Mouse (Mus musculus) CD8-positive naive resting alpha-beta T cell, adult 2 months (primary cell): ENCODE data around the gene Tex22.
A peak's percentile ranks its signal among the peaks of the same experiment; 100 is the strongest.

Experiments used
- DNase-seq, 2 experiments: peaks; one replicate each; pipeline ENCODE4 v3.0.0; 2022; ENCODE audit warnings: low read depth in 2 of 2, low spot score in 2 of 2

The Tex22 gene

DNA sequence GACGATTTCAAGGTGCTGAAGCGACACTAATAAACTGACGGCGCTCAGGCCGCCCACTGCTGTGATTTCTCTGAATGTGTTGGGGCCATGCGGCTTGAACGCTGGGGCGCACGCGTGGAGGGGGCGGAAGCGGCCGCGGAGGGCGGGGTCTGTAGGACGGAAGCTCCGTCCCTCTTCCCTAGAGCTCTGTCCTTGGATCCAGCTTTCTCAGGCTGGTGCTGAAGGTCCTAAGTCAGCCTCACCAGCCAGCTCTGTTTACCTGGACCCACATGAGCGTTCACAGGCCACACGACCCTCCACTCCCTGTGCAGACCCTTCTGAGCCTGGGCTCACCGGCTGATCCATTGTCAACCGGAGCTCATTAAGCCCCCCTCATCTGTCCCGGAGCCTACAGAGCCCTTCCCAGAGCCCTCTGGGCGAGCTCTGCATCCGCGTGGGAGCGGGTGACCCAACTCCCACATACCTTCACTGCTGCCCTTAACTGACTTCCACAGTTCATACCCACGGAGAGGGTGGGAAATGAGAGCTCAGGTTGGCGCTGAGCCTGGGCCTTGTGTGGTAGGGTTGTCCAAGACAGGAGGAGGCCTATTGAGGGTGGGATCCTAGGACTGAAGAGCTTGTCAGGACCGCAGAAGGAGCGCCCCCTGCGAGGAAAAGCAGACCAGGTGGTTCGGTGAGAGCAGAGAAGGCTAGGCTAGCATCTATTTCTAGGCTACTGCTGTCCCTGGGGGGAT lies at the start of gene Tex22:
Gene Tex22 (plus strand): TSS at position 174 of the 734 bp plus-strand sequence.
- peak; percentile 49 to 66 for DNase-seq

DNA sequence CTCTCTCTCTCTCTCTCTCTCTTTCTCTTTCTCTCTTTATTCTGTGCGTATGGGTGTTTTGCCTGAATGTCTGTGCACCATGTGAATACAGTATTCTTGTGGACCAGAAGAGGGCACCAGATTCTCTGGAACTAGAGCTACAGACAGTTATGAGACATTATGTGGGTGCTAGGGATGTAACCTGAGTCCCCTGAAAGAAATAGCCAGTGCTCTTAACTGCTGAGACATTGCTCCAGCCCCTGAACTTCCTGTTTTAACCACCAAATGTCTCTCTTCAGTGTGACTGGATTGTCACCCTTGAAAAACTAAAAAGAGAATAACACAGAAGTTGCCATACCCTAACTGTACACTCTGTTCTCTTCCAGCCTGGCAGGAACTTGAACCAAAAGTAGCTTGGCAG lies 47.7 kb upstream of the Tex22 start:
- DNase-seq, result no peak

DNA sequence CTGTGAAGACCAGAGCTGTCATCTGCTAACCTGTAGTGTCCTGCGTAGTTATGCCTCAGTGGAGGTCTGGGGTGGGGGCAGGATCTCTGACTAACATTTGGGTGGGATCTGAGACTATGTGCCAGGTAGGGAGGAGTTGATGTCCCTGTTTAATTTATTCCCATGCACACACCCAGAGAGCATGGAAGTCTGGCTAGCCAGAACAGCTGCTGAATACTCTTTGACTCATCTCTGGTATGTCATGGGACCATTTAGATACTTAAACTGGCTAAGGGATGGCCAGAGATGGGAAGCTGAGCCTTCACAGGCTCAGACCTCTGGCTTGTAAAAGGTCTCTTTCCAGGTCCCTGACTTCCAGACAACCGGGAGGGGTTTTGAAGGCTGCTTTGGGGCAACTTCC lies 46.8 kb upstream of the Tex22 start:
- DNase-seq, result no peak

DNA sequence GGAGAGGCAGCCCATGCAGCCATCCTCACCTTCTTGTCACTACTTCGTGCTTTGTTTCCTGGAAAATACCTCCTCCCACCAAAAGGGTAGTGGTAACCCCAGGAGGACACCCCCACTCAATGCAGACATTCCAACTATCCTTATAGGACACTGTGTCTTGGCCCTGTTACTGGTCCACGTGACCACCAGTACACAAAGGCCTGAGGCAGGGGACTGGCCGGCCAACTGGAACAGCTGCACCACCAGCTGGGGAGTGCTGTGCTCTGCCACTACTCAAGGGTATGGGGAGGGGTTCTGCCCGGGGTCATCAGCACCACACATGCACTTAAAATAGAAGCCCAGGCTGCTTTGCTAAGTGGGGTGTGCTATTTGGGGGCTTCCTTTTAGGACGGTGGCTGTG lies 46.2 kb upstream of the Tex22 start:
- DNase-seq, result no peak

DNA sequence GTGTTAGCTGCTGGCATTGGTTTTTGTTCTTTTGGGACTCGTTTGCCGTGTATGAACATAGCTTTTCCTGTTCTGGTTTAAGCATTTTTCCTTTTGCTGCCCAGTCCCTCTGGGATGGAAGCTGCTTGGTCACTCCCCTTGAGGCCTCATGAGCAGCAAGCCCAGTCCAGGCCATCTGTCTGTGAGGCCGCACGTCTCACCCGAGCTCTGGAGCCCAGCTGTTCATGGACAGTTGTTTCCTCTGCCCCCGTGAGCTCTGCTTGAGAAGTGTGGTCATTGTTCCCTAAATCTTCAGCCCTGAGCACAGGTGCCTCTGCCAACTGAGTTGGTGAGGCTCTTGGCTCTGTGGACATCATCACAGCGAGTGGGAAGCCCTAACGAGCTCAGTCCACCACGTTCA lies 45.4 kb upstream of the Tex22 start:
- DNase-seq, result no peak

DNA sequence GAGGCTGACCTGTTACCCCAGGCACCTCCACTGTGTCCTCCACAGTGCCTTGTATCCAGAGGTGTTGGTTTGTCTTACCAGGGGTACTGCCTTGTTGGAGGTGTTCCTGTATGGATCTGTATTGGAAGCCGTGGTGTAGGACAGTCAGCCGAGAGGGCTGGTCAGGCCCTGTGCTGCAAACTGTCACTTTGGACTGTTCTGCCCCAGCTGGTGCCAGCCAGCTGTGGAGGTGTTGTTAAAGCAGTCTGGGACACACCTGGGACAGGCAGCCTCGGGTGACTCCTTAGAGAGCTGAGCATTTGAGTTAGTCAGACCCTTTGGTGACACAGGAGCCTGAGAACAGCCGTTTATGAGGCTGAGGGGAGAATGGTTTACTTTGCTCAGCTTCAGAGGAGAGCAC lies 44.3 kb upstream of the Tex22 start:
- no peak for DNase-seq

DNA sequence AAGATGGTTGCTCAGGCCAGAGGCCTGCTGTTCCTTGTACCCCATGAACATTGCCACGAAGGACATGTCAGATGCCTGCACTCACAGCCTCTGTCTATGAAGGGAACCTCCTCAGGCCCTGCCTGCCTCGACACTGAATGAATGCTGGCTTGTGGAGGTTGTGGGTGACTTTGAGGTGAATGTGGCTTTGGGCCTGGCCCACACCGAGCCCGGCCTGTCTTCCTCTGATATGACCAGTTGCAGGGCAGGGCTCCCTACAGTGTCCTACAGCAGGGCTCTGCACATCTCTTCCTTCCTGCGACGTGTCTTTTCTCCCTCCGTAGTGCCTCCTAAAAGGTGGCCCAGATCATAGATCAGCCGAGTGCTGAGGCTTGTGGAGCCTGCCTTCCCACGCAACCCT lies 43.3 kb upstream of the Tex22 start:
- DNase-seq, result no peak

DNA sequence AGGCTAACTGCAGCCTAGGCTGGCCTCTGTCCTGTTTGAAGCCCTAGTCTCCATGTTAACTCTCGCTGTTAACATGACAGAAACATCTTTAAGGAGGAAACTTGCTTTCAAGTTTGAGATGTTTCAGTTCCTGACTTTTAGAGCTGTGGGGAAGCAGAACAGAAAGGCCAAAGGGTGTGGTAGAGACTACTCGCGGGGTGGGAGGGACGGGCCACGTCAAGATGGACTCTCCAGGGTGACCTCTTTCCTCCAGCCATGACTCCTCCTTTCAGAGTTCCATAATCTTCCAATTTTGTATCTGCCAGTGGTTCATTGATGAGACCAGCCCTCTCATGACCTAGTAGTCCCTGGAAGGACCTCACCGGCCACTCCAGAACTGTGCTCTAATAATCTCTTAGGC lies 42.9 kb upstream of the Tex22 start:
- no peak for DNase-seq

DNA sequence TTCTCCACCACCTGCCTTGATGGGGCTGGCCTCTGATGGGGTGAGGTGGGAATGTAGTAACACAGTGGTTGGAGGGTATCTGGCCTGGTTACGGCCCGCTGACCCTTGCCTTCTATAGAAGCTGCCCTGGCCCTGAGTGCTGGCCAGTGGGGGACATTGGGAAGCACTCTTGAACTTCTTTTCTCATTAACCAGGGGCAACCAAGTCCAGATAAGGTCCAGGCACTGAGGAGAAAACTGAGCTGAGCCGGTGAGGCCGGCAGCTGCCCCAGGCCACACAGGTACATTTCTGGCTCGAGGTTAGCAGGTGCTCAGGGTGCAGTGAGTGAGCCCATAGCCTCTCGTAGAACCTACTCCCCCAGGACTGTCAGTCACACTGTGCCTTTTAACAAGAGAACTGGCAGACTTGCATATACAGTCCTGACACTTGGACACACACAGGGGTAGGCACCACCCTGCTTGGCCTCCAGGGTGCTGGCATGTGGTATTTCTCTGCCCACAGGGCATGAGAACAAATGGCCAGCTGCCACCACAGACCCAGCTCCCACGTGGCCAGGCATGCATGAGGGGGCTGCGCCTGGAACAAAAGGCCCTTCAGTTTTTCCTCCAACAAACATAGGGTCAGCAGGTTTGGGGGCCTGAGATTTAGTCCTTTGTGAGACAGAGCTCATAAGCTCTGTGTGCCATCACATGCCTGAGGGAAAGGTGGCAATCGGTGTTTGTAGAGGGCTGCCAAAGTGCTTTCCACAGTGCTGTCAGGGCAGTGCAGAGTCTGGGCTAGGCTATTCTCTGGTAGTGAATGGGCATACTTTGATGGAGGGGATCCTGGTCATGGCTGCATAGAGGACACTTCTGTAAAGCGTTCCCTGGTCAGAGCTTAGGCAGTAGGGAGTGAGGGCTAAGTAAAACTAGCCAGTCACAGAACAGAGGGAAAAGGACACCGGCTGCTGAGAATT lies 41.7 kb upstream of the Tex22 start:
- DNase-seq, result no peak

DNA sequence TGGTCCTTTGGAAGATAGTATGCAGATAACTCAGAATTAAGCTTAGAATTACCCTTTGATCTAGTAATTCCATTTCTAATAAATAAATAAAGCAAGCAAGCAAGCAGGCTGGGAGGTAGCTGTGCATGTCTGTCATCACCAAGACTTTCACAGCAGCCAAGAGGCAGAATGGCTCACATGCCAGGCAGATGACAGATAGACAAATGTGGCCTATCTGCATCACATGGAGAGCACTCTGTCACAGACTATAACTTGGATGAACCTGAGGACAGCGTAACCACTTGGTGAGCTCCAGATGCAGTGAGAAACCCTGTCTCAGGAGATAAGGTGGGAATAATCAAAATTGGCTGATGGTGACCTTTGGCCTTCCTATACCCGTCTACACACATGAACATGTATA lies 39.2 kb upstream of the Tex22 start:
- no peak for DNase-seq

DNA sequence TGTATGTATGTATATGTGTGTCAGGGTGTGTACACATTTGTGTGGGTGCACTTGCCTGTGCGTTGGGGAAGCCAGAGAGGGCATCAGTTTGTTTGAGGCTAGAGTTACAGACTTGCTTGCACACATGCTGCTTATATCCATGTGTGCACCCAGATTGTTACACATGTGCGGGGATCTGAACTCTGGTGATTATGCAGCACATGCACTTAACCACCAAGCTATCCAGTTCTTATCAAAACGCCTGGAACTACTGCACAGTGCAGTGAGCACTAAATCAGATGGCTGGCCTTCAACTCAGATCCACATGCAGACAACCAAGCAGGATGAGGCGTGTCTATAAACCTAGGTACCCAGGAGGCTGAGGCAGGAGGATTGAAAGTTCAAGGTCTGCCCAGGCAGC lies 37.3 kb upstream of the Tex22 start:
- DNase-seq, result no peak

DNA sequence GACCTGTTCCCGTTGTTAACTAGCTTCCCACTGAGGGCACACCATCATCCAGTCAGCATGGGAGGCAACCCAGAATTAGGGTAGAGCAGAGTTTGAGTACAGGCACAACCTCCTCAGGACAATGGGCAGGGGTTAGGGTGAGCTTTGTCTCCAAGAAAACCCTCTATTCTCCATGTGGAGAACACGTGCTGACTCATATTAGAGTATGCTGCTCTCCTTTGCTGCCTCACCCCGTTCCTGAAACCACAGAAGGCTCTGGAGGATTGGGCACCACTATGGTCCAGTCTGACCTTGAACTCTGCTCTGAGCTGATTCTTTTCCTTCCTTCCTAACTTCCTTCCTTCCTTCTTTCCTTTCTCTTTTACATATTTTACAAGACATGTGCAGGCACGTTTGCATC lies 35.9 kb upstream of the Tex22 start:
- no peak for DNase-seq

DNA sequence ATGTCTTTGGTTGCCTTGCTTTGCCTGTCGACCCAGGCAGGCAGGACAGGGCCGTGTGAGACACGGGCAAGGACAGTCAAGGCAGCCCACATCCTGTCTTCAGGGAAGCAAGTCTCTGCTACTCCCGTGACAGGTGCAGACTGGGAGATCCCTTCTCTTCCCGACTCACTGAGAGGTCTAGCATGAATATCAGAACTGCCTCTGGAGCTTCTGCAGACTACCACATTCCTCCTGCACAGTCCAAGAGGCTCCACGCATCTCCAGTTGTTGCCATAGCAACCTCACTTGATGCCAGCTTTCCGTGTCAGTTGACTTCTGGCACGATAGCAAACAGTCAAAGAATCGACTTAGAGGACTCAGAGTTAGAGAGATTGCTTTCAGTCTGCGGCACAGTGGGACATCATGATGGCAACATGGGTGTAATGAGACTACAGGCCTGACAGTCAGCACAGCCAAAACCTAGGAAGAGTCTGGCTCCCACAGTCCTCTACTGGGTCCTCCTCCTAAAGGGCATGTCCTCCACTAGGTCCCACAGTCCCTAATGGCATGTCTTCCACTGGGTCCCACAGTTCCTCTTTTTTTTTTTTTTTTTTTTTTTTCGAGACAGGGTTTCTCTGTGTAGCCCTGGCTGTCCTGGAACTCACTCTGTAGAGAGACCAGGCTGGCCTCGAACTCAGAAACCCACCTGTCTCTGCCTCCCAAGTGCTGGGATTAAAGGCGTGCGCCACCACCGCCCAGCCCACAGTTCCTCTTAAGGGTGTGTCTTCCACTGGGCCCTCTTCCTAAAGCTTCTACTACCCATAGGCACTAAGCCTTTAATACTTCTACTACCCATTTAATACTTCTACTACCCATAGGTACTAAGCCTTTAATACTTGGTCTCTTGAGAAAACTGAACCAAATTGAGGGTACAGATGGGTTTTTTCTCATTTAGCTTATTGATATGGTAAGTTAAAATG lies 32.5 kb upstream of the Tex22 start:
- DNase-seq, result no peak

DNA sequence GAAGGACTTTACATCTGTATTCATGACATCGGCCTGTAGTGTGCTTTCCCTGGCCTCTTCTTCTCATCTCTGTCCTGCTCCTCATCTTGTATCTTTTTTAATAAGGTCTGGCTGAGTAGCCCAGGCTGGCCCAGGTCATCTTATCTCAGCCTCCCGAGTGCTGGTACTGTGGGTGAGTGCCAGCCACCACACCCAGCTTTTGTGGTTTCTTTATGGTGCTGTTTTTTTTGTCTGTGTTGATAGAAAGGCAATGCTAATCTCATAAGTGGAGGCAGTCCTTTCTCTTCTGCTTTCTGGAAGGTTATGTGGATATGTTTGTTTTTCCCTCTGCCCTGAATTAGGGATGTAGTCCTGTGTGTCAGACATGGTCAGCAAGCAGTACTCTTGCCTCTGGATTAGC lies 31.8 kb upstream of the Tex22 start:
- DNase-seq, result no peak

DNA sequence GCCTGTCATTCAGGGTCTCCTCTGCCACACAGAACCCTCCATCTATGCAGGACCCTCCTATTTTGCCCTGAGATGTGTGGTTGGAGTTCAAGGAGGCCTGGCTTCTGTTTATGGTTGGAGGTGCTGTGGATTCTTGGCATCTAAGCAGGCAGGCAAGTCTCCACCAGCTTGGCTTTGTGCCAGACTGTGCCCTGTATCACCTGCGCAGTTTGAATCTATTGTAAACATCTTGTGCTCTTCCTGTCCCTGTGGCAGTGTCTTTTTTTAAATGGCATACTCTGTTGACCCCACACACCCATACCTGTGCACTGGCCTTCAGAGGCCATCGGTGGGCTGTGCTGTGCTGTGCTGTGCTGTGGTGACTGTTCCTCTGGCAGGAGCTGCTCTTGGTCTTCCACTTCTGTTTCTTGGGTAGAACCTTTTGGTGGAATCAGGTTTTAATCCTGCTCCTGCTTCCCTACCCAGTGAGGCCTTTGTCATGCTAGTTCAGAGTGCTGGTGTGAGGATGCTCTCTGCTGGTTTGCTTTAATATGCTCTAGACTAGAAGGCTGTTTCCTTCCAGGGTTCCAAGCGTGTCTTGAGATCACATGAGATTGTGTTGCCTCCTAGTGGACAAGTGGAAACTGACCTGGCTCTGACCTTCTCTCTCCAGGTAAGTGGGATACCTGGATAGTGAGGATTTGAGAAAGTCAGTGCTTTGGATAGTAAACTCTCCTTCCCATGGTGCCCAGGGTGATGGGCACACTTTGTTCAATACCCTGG lies 29.2 kb upstream of the Tex22 start:
- peak; percentile 45 to 51 for DNase-seq

DNA sequence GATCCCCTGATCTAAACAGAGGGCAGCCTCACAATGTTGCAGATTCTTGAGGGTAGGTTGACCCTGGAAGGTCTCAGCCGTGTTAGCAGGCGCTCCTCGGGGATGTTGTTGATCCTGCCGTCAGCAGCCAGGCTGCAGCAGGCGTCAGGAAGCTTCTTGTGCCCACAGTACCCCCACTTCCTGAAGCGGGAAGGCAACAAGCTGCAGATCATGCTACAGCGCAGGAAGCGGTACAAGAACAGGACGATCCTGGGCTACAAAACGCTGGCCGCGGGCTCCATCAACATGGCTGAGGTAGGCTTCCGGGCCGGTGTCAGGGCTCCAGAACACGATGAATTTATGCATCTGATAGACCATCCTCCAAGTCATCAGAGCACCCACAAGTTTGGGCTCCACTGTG lies 27.4 kb upstream of the Tex22 start:
- peak in 1 of 2 experiments; percentile 52 for DNase-seq

DNA sequence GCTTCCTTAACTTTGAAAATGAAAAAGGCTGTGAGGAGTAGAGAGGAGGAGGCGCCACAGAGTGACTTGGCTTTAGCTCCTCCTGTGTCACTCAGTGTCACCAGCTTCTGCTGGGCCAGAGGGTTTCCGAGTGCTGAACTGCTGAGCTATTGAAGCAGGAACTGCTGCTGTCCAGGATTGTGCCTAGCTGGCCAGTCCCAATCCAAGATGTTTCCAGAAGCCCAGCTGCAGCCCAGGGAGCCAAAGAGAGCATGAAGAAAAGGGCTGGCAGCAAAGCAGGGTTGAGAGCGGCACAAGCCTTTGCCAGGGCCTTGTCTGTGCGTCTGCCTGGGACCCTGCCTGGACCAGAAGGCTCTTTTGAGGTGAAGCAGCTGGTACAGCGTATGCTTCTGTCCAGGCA lies 26.2 kb upstream of the Tex22 start:
- no peak for DNase-seq

DNA sequence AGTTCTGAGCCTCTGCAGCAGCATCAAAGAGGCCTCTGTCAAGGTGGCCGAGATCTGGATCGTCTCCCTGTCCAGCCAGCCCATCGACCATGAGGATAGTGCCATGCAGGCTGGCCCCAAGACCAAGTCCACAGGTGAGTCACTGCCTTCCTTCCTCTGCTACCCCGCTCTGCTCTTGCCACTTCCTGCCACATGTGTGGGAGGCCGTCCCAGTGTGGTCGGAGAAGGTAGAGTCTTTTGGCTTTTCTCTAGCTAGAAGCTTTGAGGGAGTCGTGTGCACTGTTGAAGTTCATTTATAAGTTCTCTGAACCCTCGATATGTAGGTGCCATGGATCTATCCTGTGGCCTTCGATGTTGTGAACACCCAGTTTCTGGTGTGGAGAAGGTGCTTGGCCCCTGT lies 24.5 kb upstream of the Tex22 start:
- peak; percentile 44 to 63 for DNase-seq

DNA sequence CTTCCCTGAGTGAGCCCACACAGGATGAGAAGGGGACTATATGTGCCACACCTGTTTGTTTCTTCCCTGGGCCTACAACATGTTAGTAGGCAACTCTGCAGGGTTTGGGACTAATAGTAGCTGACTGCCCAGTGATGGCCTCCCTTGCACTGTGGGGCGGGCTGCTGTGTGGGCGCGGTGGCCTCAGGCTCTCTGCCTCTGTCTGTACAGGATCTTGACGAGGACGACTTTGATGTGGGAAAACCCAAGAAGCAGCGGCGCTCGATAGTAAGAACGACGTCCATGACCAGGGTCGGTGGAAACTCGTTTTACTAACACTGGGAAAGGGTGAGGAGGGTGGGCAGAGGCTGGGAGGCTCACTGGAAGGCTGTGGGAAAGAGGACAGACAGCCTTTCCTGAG lies 23.6 kb upstream of the Tex22 start:
- peak; percentile 37 to 39 for DNase-seq

DNA sequence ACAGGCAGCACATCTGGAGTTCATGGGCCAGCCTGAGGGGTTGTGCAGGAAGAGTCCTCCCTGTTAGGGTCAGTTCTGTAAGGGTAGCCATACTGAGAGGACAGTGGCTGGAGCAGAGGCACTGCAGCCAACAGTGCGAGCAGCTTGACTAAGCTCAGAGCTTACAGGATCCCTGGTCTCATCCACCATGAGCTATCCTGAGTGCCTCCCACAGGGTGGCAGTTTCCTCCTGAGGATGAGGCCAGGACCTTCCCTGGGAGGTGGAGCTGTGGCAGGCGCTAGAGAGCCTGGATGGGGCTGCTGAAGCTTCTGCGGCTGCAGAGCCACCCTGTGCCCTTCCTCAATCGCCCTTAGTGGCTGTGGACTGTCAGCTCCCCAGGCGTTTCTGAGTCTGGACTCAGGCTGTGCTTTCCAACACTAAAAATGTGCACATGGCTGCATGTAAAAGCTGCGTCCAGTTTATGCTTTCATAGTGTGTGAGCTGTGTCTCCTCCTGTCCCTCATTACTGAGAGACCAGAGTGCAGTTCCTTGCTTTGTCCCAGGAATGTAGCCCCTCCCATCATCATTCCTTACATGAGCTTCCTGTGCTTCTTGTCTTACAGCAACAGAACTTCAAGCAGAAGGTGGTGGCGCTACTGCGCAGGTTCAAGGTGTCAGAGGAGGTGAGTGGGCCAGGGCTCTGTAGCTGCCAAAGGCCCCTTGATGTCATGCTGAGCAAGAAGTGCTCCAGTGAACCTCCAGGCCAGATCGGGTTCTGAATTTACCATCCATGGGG lies 22.5 kb upstream of the Tex22 start:
- DNase-seq, result no peak
